Mouse (Mus musculus): ENCODE measurements around the gene Ccdc71. TPM values are rescaled to one million over a fixed set of nuclear protein-coding genes. Genes with fewer than 3 reads are reported as not detected.

The Ccdc71 gene
- polyA plus RNA-seq (2012; rRNA removed) = 26.0 and 33.5 TPM in 2 replicates

DNA sequence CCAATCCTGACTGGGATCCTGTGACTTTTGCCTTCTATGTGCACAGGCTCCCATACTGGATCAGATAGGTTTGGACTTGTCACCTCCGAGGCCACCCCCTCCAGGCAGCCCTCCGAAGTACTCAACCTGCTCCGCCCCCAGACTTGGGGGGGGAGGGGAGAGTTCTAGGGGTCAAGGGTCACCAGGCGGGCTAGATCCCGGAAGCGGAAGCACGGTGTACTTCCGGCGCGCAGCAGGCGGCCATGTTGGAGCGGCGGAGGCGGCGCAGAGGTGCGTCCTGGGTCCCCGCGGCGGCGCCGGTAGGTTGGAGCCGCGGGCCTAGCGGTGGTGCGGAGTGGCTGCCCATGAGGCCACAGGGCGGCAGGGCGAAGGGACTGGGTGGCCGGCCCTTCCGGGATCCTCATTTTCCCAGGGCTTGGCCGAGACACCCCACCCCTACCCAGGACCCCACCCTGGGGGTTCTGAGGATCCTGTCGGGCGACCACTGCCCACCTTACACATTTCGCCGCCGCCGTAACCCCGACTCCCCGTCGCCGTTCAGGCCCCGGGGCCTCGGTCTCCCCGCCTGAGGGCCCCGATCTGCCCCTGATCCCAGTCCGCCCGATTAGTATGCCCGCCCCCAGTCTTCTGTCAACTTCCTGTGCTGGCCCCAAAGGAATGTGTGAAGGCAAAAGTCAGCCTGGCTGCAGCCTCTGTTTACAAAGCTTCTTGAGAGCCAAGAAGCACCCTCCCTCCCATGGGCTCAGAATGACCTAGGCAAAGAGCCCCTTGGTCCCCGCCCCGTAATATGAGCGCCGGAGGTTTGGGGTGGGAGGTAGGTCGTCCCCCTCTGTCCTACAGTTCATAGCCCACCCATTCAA is at the start of gene Ccdc71:
TSS of gene Ccdc71 (plus strand) at position 209 of the 860 bp plus-strand sequence.
- peak; percentile 91 for DNase-seq
- Histone ChIP-seq H3K4me3 (ENCODE audit: insufficient read depth, low read depth, low read length) (peak within 1 kb of the TSS; percentile 64), H3K4me1 (ENCODE audit: control insufficient read depth, insufficient read depth, low read length) (peaks cover 14% of the 10 kb centered on the region; the same call in 1 of the 2 replicates), H3K27ac (ENCODE audit: insufficient read depth, low read depth, low read length) (peak within 1 kb of the TSS; percentile 78), H3K27me3 (replicated peaks; ENCODE audit: control insufficient read depth, insufficient read depth, low read length) (no peaks in the 10 kb centered on the region), H3K36me3 (ENCODE audit: control insufficient read depth, insufficient read depth, low read length) (no peaks in the 10 kb centered on the region)
- under 1% methylated on average over 51 of the region's 52 CpGs for WGBS
- TF ChIP-seq CTCF (conservative IDR thresholded peaks at IDR 0.05; ENCODE audit: insufficient read depth, insufficient read length, low read depth, low read length) = no peak
- TF ChIP-seq POLR2A (IDR thresholded peaks at IDR 0.05; ENCODE audit: low read depth, low read length) = peak; percentile 38

DNA sequence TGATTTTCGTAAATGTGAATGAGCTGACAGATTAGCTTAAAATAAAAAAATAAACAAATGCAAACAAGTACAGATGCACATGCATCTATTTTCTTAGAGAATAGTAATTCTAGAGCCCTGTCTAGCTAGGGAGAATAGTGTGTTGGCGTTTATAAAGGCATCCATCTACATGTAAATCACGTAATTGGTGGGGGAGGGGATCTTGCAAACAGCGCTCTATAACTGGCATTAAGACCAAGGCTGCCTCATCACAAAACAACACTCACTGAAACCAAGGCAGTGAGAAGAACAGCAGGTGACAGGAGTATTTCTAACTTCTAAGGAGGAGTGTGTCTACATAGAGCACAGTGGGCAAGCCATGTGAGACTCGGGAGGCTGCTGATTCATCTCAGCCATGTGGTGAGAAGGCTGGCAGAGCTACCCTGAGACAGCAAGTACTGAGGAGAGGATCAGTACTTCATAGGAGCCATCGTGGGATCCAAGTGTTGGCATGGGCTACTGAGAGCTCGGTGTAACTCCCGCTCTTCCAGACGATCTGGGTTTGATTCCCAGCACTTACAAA is 48.9 kb upstream of the Ccdc71 start:
- DNase-seq = no peak
- Histone ChIP-seq H3K4me3 (ENCODE audit: insufficient read depth, low read depth, low read length) (no peak overlapping the region), H3K4me1 (ENCODE audit: control insufficient read depth, insufficient read depth, low read length) (no peaks in the 10 kb centered on the region), H3K27ac (ENCODE audit: insufficient read depth, low read depth, low read length) (no peak overlapping the region), H3K27me3 (replicated peaks; ENCODE audit: control insufficient read depth, insufficient read depth, low read length) (no peaks in the 10 kb centered on the region), H3K36me3 (ENCODE audit: control insufficient read depth, insufficient read depth, low read length) (no peaks in the 10 kb centered on the region)
- WGBS = 80% methylated on average over 9 of the region's 9 CpGs
- TF ChIP-seq CTCF (conservative IDR thresholded peaks at IDR 0.05; ENCODE audit: insufficient read depth, insufficient read length, low read depth, low read length) (no peak), POLR2A (IDR thresholded peaks at IDR 0.05; ENCODE audit: low read depth, low read length) (no peak)

DNA sequence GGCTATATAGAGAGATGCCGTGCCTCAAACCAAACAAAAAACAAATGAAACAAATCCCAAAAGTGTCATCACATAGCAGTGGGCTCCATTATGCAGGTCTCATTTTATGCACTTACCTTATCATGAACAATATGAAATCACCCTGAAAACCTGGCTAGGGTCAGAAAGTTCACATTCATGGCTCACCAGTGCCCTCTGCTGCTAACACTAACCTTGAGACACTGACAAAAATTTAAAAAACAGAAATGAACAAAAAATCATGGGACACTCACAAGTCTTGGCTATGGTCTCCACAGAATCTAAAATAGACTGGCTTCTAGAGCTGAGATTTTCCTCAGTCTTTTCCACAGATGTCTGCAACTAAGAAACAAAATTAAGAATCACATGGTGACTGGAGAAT is 48.1 kb upstream of the Ccdc71 start:
- no peak overlapping the region for H3K27ac ChIP-seq (ENCODE audit: insufficient read depth, low read depth, low read length)
- WGBS = 66% methylated on average over 1 of the region's 1 CpGs
- H3K4me1 ChIP-seq (ENCODE audit: control insufficient read depth, insufficient read depth, low read length) = no peaks in the 10 kb centered on the region
- H3K4me3 ChIP-seq (ENCODE audit: insufficient read depth, low read depth, low read length) = no peak overlapping the region
- peak; percentile 51 for DNase-seq
- H3K27me3 ChIP-seq (replicated peaks; ENCODE audit: control insufficient read depth, insufficient read depth, low read length) = no peaks in the 10 kb centered on the region
- TF ChIP-seq POLR2A (IDR thresholded peaks at IDR 0.05; ENCODE audit: low read depth, low read length) = no peak
- TF ChIP-seq CTCF (conservative IDR thresholded peaks at IDR 0.05; ENCODE audit: insufficient read depth, insufficient read length, low read depth, low read length) = peak; percentile 25; the same call in 1 of the 2 replicates
- H3K36me3 ChIP-seq (ENCODE audit: control insufficient read depth, insufficient read depth, low read length) = no peaks in the 10 kb centered on the region

DNA sequence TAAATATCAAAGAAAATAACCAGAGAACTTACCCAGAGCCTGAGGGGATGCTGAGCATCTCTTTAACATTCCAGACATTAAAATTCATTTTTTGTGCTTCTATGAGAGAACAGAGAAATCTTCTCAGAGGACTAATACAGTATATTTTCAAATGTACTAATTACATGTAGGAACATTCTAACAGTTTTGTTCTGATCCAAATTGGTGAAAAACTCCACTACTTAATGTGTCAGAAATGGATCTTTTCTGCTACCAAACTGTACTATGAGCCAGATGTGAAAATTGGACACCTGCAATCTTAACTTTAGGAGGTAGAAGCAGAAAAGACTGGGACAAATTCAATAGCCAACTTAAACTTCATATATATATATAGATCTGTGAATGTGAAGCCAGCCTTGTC is 31.9 kb upstream of the Ccdc71 start, which contains the start of gene Ccdc36:
TSS of gene Ccdc36 (minus strand) at position 101 of the 400 bp plus-strand sequence.
- H3K27ac ChIP-seq (ENCODE audit: insufficient read depth, low read depth, low read length) = no peak within 1 kb of the TSS
- no peak for DNase-seq
- no peak within 1 kb of the TSS for H3K4me3 ChIP-seq (ENCODE audit: insufficient read depth, low read depth, low read length)
- H3K36me3 ChIP-seq (ENCODE audit: control insufficient read depth, insufficient read depth, low read length) = no peaks in the 10 kb centered on the region
- TF ChIP-seq CTCF (conservative IDR thresholded peaks at IDR 0.05; ENCODE audit: insufficient read depth, insufficient read length, low read depth, low read length) (no peak), POLR2A (IDR thresholded peaks at IDR 0.05; ENCODE audit: low read depth, low read length) (no peak)
- no peaks in the 10 kb centered on the region for H3K27me3 ChIP-seq (replicated peaks; ENCODE audit: control insufficient read depth, insufficient read depth, low read length)
- no peaks in the 10 kb centered on the region; the same call in 1 of the 2 replicates for H3K4me1 ChIP-seq (ENCODE audit: control insufficient read depth, insufficient read depth, low read length)

DNA sequence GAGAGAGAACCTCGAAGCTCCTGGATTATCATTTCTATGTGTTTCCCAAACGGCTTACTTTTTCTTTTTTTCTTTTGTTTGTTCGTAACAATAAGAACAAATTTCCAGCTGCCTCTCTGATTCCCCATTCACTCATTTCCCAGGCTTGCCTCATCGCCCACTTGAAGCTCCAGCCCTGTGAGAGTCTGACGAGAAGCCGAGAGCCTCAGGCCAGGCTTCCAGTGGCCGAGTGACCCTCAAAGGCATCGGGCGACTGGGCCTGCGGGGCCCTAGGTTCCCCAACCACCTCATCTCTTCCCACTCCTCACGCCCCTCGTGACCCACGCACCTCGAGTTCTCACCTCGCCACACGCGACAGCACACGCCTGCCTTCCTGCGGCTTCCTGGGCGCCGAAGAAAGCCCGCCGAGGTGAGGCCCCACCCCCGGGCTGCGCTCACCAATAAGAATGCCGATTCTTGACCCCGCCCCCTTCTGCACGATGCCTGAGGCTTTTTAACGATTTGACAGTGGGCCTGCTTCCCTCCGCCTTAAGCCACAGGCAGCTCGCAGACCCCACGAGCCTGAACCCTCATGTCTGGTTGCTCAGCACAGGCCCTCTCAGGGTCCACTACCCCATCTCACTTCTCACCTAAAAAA is 28.8 kb upstream of the Ccdc71 start:
- DNase-seq = no peak
- Histone ChIP-seq H3K36me3 (ENCODE audit: control insufficient read depth, insufficient read depth, low read length) (no peaks in the 10 kb centered on the region), H3K4me1 (ENCODE audit: control insufficient read depth, insufficient read depth, low read length) (no peaks in the 10 kb centered on the region; the same call in 1 of the 2 replicates), H3K27ac (ENCODE audit: insufficient read depth, low read depth, low read length) (no peak overlapping the region), H3K27me3 (replicated peaks; ENCODE audit: control insufficient read depth, insufficient read depth, low read length) (no peaks in the 10 kb centered on the region), H3K4me3 (ENCODE audit: insufficient read depth, low read depth, low read length) (no peak overlapping the region)
- whole genome bisulfite sequencing = 49% methylated on average over 32 of the region's 32 CpGs
- TF ChIP-seq POLR2A (IDR thresholded peaks at IDR 0.05; ENCODE audit: low read depth, low read length) = no peak
- no peak for TF ChIP-seq CTCF (conservative IDR thresholded peaks at IDR 0.05; ENCODE audit: insufficient read depth, insufficient read length, low read depth, low read length)

DNA sequence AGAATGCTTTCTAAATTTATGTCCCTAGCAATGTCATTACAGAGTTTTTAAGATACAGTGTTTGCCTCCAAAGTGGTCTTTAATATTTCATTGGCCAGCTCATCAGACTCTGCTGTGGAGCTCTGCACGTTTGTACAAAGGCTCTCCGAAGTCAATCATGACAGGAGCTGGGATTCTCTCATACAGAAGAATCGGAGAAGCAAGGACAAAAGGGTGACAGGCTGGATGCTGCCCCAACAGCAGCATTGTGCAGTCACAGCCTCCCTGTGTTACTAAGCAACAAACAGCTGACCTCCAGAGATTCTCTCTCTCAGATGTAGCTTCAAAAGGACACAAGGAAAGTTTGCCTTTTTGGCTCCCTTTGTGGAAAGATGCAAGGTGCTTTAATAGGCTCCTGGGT is 24.1 kb upstream of the Ccdc71 start, which contains the start of gene BC048562:
TSS of gene BC048562 (plus strand) at position 301 of the 400 bp plus-strand sequence.
- no peak for DNase-seq
- H3K4me1 ChIP-seq (ENCODE audit: control insufficient read depth, insufficient read depth, low read length) = no peaks in the 10 kb centered on the region; the same call in 1 of the 2 replicates
- no peak within 1 kb of the TSS for H3K27ac ChIP-seq (ENCODE audit: insufficient read depth, low read depth, low read length)
- no peaks in the 10 kb centered on the region for H3K27me3 ChIP-seq (replicated peaks; ENCODE audit: control insufficient read depth, insufficient read depth, low read length)
- TF ChIP-seq POLR2A (IDR thresholded peaks at IDR 0.05; ENCODE audit: low read depth, low read length) (no peak), CTCF (conservative IDR thresholded peaks at IDR 0.05; ENCODE audit: insufficient read depth, insufficient read length, low read depth, low read length) (no peak)
- H3K36me3 ChIP-seq (ENCODE audit: control insufficient read depth, insufficient read depth, low read length) = no peaks in the 10 kb centered on the region
- 86% methylated on average over 3 of the region's 3 CpGs for WGBS
- H3K4me3 ChIP-seq (ENCODE audit: insufficient read depth, low read depth, low read length) = no peak within 1 kb of the TSS

Measured in kidney, adult 2 months (tissue).